Mouse (Mus musculus) embryonic facial prominence, embryonic 11.5 days (tissue): Measurements from ENCODE around the gene Rnf151. TPM values are rescaled to one million over a fixed set of nuclear protein-coding genes. Genes with fewer than 3 reads are reported as not detected.
A peak's percentile ranks its signal among the peaks of the same experiment; 100 is the strongest.

Experiments used
- ATAC-seq: fragments of 200-750 bp; cut with Nextera tagmentation; replicated peaks from 2 replicates; pipeline ENCODE4 v1.8.0; 2017; ENCODE audit warnings: low read depth; ENCODE audit not compliant: insufficient number of reproducible peaks, low FRiP score, low TSS enrichment
- DNase-seq: peaks from one replicate; pipeline ENCODE4 v3.0.0-alpha.2; 2015; ENCODE audit warnings: low spot score
- H3K27ac ChIP-seq: fragments of 300-500 bp; sonication (generic); replicated peaks from 2 replicates; pipeline ENCODE4 v1.5.1; 2014; ENCODE audit warnings: mild to moderate bottlenecking, low read depth, low read length, control low read depth
- H3K27me3 ChIP-seq: fragments of 300-500 bp; sonication (generic); 2 replicates; pipeline ENCODE4 v1.6.1; 2014; ENCODE audit warnings: mild to moderate bottlenecking, low read length, moderate library complexity, mixed read lengths; ENCODE audit not compliant: control insufficient read depth, insufficient read depth
- H3K36me3 ChIP-seq: fragments of 300-500 bp; sonication (generic); replicated peaks from 2 replicates; pipeline ENCODE4 v1.6.1; 2014; ENCODE audit warnings: low read depth, mild to moderate bottlenecking, low read length, moderate library complexity, mixed read lengths; ENCODE audit not compliant: control insufficient read depth, insufficient read depth
- H3K4me1 ChIP-seq: fragments of 300-500 bp; sonication (generic); 2 replicates; pipeline ENCODE4 v1.6.1; 2014; ENCODE audit warnings: low read length, mixed read lengths; ENCODE audit not compliant: control insufficient read depth, insufficient read depth
- H3K4me2 ChIP-seq: fragments of 300-500 bp; sonication (generic); 2 replicates; pipeline ENCODE4 v1.6.1; 2014; ENCODE audit warnings: low read depth, mild to moderate bottlenecking, control low read depth, low read length, moderate library complexity
- H3K4me3 ChIP-seq: fragments of 300-500 bp; sonication (generic); 2 replicates; pipeline ENCODE4 v1.5.1; 2014; ENCODE audit warnings: low read depth, low read length, control low read depth
- H3K9ac ChIP-seq: fragments of 300-500 bp; sonication (generic); replicated peaks from 2 replicates; pipeline ENCODE4 v1.6.1; 2014; ENCODE audit warnings: mild to moderate bottlenecking, control low read depth, low read length
- H3K9me3 ChIP-seq: fragments of 300-500 bp; sonication (generic); replicated peaks from 2 replicates; pipeline ENCODE4 v1.6.1; 2016; ENCODE audit warnings: mild to moderate bottlenecking, low read length, inconsistent platforms, mixed read lengths; ENCODE audit not compliant: control insufficient read depth
- WGBS: fragments of 180-500 bp; shearing (Covaris S2); extraction: QIAGEN DNeasy Blood & Tissue Kit; methylation state at CpG from one replicate; pipeline ENCODE4 v1.1.7; 2014; 5-methylcytosine and 5-hydroxymethylcytosine counted together
- polyA plus RNA-seq: library from polyadenylated mRNA; unstranded; fragments of >200 nt; fragmentation: Nextera tagmentation; extraction: Ambion mirVana; gene quantifications from 2 replicates; pipeline ENCODE4 v1.2.1, GENCODE M21; 2014

Gene Rnf151
- polyA plus RNA-seq, 1 experiment from 2014 or later: 0.18 TPM

DNA sequence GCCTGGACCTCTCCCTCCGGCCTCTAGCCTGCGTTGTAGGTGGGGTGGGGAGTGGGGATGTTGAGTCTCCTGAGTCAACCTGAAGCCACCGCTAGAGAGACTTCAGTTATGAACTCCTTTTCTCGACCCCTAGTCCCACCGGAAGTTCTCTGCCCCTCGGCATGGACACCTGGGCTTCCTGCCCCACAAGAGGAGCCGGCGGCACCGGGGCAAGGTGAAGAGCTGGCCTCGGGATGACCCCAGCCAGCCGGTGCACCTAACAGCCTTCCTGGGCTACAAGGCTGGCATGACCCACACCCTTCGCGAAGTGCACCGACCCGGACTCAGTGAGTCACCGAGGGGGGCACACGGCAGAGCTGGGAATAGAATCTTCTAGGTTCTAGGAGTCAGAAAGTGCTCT is 10.3 kb upstream of the Rnf151 start:
- Histone ChIP-seq H3K27me3 (no peaks in the 10 kb centered on the region), H3K9ac (no peak overlapping the region), H3K9me3 (no peaks in the 10 kb centered on the region), H3K4me3 (no peak overlapping the region), H3K27ac (no peak overlapping the region), H3K36me3 (no peaks in the 10 kb centered on the region), H3K4me1 (no peaks in the 10 kb centered on the region; the same call in 1 of the 2 replicates), H3K4me2 (no peak overlapping the region)
- ATAC-seq (no peak), DNase-seq (no peak)
- 68% methylated on average over 17 of the region's 17 CpGs for WGBS

DNA sequence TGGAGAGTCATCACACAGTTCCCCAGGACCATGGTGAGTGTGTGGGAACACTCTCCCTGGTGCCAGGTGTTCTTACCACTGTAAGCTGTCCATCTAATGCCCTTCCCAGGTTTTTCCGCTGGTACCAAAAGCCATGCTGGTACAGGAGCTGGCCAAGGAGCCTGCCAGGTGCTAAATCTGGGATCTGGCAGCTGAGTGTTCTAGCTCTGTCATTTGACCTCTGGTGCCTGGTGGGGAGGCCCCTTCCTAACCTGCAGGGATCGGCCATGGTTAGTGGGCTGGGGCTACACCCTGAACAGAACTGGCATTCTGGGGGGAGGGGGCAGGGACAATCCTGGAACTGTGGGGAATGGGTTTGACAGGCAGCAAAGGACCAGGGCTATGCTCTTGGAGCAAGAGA is 9.8 kb upstream of the Rnf151 start, which contains the start of gene Rpl3l:
Gene Rpl3l, plus strand, starts transcription at position 203 of the 400 bp plus-strand sequence.
- Histone ChIP-seq H3K4me1 (no peaks in the 10 kb centered on the region; the same call in 1 of the 2 replicates), H3K9me3 (no peaks in the 10 kb centered on the region), H3K27me3 (no peaks in the 10 kb centered on the region), H3K4me2 (no peak within 1 kb of the TSS), H3K27ac (no peak within 1 kb of the TSS), H3K36me3 (no peaks in the 10 kb centered on the region), H3K4me3 (no peak within 1 kb of the TSS), H3K9ac (no peak within 1 kb of the TSS)
- ATAC-seq (no peak), DNase-seq (no peak)
- WGBS: 76% methylated on average over 2 of the region's 2 CpGs

DNA sequence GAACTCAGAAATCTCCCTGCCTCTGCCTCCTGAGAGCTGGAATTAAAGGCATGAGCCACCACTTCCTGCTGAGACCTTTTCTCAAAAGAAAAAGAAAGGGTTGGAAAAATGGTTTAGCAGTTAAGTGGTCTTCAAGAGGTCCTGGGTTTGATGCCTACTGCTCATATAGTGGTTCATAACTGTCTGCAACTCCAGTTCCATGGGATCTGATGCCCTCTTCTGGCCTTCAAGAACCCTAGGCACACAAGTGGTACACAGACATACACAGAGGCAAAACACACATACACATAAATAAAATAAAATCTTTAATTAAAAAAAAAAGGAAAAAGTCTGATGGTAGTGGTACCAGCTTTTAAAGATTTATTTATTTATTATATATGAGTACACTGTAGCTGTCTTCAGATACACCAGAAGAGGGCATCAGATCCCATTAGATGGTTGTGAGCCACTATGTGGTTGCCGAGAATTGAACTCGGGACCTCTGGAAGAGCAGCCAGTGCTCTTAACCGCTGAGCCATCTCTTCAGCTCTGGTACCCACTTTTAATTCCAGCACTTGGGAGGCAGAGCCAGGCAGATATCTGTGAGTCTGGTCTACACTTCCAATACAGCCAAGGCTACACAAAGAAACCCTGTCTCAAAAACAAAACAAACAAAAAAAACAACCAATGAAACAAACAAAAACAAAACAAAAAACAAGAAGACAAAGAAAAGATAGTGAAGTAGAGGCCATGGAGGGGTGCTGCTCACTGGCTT is 8.0 kb upstream of the Rnf151 start:
- no peak for DNase-seq

DNA sequence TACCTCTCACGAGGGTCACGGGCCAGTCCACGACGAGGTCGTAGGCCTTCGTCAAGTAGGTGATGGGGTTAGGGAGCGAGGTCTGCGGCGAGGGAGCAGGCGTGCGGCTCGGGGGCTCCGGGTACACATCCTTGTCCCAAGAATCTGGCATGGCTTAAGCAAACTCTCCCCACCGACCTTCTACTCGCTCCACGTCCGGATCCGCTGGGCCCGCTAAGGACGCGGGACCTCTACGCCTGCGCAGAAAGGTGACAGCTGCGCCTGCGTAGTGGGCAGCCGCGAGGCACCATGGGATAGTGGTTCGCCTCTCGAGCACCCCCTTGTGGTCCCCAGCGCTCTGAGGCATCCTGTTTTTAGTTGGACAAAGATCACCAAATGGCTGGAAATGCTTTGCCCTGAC is 6.3 kb upstream of the Rnf151 start, which contains the start of gene Ndufb10:
Gene Ndufb10, minus strand, starts transcription at position 295 of the 400 bp plus-strand sequence.
- peak within 1 kb of the TSS; percentile 71 for H3K9ac ChIP-seq
- H3K4me1 ChIP-seq: no peaks in the 10 kb centered on the region; the same call in 1 of the 2 replicates
- peaks cover 8% of the 10 kb centered on the region for H3K36me3 ChIP-seq
- no peaks in the 10 kb centered on the region for H3K9me3 ChIP-seq
- peak; percentile 77 for ATAC-seq
- H3K27ac ChIP-seq: peak within 1 kb of the TSS; percentile 56
- peak; percentile 98 for DNase-seq
- H3K4me2 ChIP-seq: peak within 1 kb of the TSS; percentile 56
- peak within 1 kb of the TSS; percentile 60 for H3K4me3 ChIP-seq
- WGBS: under 1% methylated on average over 30 of the region's 30 CpGs
- H3K27me3 ChIP-seq: no peaks in the 10 kb centered on the region

More for the DNA sequence above, 8.0 kb upstream of the Rnf151 start:
- no peaks in the 10 kb centered on the region for H3K9me3 ChIP-seq
- no peak overlapping the region for H3K27ac ChIP-seq
- H3K4me2 ChIP-seq: no peak overlapping the region
- H3K36me3 ChIP-seq: peaks cover 8% of the 10 kb centered on the region
- no peak for ATAC-seq
- H3K4me1 ChIP-seq: no peaks in the 10 kb centered on the region; the same call in 1 of the 2 replicates
- 74% methylated on average over 3 of the region's 3 CpGs for WGBS
- H3K9ac ChIP-seq: no peak overlapping the region
- no peaks in the 10 kb centered on the region for H3K27me3 ChIP-seq
- H3K4me3 ChIP-seq: no peak overlapping the region

DNA sequence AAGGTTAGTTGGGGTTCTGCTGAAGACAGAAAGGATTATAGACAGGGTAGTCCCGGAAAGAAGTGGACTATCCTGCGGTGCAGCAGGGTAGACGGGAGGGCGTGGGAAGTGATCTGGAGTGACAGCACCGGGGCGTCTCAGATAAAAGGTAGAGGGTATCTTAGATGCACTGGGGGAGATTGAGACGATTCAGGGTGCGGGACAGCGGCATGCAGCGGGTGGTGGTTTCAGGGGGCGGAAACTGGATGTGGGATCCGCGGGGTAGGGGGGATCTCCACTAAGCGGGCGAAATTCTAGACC is 6.0 kb upstream of the Rnf151 start:
- Histone ChIP-seq H3K27ac (peak overlapping the region; percentile 56), H3K9ac (peak overlapping the region; percentile 71), H3K9me3 (no peaks in the 10 kb centered on the region), H3K4me3 (peak overlapping the region; percentile 60), H3K4me2 (peak overlapping the region; percentile 56), H3K27me3 (no peaks in the 10 kb centered on the region), H3K36me3 (peaks cover 8% of the 10 kb centered on the region), H3K4me1 (no peaks in the 10 kb centered on the region; the same call in 1 of the 2 replicates)
- 1% methylated on average over 15 of the region's 15 CpGs for WGBS
- peak; percentile 19 for DNase-seq
- ATAC-seq: peak; percentile 12; the same call in 1 of the 2 replicates

DNA sequence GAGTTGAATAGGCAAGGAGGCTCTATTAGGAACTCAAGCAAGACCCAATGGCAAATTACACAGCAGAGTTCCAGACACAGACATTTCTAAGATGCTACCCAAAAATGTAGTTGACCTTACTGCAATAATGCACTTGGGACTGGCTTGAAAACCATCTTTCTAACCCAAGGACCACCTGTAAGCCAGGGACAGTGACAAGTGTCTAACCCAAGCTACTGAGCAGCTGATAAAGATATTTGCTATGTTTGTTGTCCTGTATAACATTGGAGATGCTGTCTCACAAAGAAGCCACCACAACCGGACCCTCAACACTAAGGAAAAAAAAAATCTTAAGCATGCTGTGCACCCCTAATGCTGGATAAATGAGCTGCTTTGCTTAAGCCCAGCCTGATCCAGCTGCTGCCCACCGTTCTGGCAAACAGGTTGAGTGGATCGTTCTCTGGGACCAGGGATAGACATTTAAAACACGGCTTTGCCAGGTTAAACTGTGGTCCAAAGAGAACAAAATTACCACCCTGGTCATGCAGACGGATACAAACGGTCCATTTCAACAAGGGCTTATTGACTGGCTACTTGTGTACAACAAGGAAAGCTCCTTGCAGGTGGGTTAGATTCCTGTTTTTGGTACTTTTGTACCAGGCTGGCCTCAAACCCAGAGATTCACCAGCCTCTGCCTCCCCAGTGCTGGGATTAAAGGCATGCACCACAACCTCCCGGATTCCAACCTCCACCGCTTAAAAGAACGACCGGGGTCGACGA is 5.4 kb upstream of the Rnf151 start:
- Histone ChIP-seq H3K27ac (no peak overlapping the region), H3K4me3 (peak overlapping the region; percentile 60), H3K9ac (peak overlapping the region; percentile 71), H3K4me2 (peak overlapping the region; percentile 56), H3K36me3 (peaks cover 8% of the 10 kb centered on the region), H3K27me3 (no peaks in the 10 kb centered on the region), H3K9me3 (no peaks in the 10 kb centered on the region), H3K4me1 (no peaks in the 10 kb centered on the region; the same call in 1 of the 2 replicates)
- 5% methylated on average over 12 of the region's 12 CpGs for WGBS
- ATAC-seq (no peak), DNase-seq (no peak)

DNA sequence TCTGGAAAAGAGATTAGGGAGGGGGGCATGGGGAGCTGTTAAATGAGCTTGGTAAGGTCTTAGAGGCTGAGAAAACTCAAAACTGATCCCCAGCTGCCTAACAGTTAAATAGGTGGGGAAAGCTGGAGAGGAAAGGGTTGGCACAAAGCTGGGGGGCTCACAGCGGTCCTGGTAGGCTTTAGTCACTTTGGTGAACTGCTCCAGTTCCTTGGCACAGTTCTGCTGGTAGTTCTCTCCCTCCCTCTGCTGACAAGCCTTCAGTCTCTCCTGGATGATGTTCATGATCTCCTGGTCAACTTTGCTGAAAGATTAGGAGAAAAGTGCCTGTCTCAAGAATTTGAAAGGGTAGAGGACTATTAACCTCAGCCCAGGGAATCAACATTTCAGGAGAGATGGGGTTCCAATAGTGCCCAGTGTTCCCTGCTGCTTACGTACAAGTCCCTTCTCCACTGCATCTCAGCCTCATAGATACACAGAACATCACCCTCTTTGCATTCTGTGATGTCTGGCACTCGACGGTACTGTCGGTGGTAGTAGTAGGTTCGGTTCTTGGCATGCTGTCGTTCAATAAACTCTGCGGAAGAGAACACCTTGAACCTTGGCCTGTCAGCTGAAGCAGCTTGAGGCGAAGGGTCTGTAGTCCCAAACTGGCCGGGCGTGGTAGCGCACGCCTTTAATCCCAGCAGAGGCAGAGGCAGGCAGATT is 4.5 kb upstream of the Rnf151 start:
- Histone ChIP-seq H3K27me3 (no peaks in the 10 kb centered on the region), H3K36me3 (peaks cover 8% of the 10 kb centered on the region), H3K27ac (no peak overlapping the region), H3K4me1 (no peaks in the 10 kb centered on the region; the same call in 1 of the 2 replicates), H3K4me2 (peak overlapping the region; percentile 8; the same call in 1 of the 2 replicates), H3K9ac (no peak overlapping the region), H3K9me3 (no peaks in the 10 kb centered on the region), H3K4me3 (0 out of 2 replicates have a peak overlapping the region, but pooled peaks have one; percentile 4)
- DNase-seq (no peak), ATAC-seq (no peak)
- 37% methylated on average over 13 of the region's 13 CpGs for WGBS
